Mouse (Mus musculus) kidney, postnatal 10 days (tissue): ENCODE data around the gene Josd2.

Experiments
- DNase-seq: peaks from one replicate; pipeline ENCODE4 v3.0.0; 2021; ENCODE audit warnings: mixed read lengths

The Josd2 gene

DNA sequence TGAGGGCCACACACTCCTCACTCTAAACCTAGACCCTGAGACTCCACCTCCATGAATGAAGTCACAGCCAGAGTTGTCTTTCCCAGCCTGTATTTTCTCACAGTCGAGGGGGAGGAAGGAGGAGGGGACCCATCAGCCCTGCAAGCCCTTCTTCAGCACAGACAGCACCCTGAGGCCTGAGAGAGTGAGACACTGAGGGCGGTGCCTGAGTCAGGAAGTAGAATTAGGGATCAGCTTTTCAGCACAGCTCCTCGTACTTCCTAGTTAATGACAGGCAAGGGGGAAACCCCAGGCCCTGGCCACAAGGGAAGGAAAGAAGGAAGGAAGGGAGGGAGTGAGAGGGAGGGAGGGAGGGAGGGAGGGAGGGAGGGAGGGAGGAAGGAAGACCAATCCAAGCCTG lies 14.5 kb upstream of the Josd2 start:
- no peak for DNase-seq

DNA sequence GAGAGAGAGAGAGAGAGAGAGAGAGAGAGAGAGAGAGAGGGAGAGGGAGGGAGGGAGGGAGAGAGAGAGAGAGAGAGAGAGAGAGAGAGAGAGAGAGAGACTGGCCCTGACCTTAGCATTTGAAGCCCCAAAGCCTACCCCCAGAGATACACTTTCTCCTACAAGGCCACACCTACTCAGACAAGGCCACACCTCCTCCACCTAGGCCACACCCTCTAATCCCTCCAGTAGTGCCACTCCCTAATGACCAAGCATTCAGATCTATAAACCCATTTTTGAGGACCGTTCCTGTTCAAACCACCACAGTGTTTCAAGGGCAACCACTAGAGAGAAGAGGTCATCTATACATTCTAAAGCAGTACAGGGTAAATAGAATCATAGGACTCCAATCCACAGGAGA lies 11.5 kb upstream of the Josd2 start:
- no peak for DNase-seq

DNA sequence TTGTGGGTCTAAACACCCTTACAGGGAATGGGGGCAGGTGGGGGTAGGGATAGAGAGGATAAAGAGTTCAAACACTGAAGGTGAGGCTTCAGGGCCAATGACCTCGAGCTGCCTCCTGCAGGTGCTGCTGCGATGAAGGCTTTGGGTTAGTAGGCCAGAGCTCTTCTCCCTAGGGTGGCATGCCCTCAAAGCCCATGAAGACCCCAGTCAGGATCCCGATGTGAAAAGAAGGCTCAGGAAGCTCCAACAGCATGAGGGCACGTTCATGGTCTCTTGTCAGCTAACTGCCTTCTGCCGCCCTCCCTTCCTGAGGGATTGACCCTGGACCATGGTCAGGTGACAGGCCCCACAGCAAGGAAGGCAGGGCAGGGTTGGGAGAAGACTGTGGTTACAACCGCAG lies 7.7 kb upstream of the Josd2 start:
- DNase-seq: peak; percentile 2

DNA sequence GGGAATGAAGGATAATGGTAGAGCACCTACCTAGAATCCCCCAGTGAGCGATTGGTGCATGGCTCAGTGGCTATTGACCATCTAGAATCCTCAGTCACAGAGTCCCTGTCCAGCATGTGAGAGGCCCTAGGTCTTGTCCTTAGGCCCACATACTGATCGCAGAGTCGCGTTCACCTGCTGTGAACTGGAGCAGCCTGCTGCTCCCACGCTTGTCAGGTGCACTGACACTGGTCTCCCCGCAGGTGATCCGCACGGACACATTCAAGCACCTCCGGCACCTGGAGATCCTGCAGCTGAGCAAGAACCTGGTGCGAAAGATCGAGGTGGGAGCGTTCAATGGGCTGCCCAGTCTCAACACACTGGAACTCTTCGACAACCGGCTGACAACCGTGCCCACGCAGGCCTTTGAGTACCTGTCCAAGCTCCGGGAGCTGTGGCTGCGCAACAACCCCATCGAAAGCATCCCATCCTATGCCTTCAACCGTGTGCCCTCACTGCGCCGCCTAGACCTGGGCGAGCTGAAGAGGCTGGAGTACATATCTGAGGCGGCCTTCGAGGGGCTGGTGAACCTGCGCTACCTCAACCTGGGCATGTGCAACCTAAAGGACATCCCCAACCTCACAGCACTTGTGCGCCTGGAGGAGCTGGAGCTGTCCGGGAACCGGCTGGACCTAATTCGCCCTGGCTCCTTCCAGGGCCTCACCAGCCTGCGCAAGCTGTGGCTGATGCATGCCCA lies 6.8 kb upstream of the Josd2 start:
- no peak for DNase-seq

DNA sequence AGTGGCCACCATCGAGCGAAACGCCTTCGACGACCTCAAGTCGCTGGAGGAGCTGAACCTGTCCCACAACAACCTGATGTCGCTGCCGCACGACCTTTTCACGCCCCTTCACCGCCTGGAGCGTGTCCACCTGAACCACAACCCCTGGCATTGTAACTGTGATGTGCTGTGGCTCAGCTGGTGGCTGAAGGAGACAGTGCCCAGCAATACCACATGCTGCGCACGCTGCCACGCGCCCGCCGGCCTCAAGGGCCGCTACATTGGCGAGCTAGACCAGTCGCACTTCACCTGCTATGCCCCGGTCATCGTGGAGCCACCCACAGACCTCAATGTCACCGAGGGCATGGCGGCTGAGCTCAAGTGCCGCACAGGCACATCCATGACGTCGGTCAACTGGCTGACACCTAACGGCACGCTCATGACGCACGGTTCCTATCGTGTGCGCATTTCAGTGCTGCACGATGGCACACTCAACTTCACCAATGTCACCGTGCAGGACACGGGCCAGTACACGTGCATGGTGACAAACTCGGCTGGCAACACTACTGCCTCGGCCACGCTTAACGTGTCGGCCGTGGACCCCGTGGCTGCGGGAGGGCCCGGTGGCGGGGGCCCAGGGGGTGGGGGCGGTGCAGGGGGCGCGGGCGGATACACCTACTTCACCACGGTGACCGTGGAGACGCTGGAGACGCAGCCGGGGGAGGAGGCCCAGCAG lies 6.1 kb upstream of the Josd2 start:
- no peak for DNase-seq

DNA sequence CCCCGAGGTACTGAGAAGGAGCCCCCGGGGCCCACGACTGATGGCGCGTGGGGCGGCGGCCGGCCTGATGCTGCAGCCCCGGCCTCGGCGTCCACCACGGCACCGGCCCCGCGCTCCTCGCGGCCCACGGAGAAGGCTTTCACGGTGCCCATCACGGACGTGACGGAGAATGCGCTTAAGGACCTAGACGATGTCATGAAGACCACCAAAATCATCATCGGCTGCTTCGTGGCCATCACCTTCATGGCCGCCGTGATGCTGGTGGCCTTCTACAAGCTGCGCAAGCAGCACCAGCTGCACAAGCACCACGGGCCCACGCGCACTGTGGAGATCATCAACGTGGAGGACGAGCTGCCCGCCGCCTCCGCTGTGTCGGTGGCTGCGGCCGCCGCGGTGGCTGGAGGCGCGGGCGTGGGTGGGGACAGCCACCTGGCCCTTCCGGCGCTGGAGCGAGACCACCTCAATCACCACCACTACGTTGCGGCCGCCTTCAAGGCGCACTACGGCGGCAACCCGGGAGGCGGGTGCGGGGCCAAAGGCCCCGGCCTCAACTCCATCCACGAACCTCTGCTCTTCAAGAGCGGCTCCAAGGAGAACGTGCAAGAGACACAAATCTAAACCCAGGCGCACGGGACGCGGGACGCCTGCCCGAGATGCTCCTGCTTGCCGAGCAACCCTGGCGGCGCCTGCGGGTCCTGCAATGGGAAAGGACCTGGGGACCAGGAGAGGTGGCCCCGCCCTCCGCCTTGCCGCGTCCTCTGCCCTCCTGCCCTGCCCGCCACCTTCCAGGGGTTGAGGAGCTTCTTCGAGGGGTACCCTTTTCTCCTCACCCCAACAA lies 5.3 kb upstream of the Josd2 start:
- peak; percentile 64 for DNase-seq

DNA sequence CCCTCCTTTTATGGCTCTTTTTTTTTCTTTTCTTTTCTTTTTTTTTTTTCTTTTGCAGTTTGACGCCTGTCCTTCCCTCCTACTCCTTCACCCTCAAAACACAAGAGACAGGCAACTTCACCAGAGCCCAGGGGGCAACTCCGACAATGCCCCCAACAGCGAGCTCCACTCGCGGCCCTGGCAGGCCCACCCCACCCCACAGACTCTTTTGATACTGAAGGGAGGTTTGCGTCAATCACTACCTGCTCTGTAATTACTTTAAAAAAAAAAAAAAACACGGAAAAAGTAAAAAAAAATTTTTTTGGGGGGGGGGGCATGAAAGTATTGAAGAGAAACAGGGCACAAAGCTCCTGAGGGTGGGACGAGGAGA lies 4.7 kb upstream of the Josd2 start:
- no peak for DNase-seq

DNA sequence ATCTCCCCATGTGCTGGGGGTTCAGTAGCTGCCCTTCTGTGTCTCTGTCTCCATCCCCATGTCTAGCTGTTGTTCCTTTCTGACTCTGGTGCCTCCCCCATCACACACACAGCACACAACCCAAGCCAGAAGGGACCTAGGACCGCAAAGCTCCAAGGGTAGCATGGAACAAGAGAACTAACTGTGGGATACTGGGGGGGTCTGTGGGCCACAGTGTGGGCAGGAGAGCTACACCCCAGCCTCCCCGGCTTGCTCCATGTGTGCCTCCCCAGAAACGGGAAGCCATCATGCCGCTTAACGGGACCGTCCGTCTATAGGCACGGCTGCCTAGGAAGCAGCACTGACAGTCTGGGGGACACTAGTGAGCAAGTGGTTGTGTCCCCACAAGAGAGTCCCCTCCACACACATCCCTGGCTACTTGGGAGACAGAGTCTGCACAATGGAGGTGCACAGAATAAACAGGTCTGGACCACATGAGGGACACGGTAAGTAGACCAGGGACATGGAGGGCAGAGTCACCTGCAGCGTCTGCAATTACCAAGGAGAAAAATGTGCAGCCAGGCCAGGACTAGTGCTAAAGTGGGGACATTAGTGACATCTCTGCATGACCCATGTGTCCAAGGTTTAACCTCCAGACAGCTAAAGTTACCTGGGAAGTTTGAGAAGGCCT lies 4.1 kb upstream of the Josd2 start:
- DNase-seq: no peak

DNA sequence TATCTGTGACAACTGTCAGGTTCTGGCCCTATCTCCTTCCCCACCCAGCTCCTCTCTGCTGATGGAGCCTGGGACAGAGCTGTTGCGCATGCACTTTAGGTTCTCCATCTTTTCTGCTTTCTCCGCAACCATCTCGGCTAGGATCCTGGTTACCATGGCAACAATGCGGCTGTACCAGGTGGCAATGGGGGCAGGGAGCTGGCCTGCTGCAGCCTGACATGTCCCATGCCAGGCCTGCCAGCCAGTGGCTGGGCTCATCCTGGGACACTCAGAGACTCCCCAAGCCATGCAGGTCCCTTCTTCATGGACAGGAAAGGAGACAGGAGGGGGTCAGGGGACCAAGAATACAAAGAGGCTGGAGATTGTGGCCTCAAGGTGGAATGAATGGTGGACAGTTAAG lies 3.3 kb upstream of the Josd2 start:
- no peak for DNase-seq

DNA sequence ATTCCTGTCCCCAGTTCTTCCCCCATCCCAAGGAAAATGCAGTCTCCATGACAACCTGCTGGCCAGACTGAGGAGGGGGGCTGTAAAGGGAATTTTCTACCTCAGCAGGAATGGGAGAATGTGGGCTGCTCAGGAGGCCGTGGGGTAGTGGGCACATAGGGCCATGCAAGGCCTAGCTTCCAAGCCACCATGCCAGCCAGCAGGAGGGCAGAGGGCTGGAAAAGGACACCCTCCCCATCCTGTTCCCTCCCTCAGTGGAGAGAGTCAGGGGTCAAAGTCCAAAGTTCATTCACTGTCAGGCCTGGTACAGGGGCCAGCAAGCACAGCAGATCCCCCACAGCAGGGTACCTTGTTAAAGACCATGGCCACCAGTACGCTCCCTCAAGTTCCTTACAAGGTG lies 2.7 kb upstream of the Josd2 start, which contains the start of gene Aspdh:
Gene Aspdh (plus strand): TSS at position 281 of the 400 bp plus-strand sequence.
- no peak for DNase-seq

DNA sequence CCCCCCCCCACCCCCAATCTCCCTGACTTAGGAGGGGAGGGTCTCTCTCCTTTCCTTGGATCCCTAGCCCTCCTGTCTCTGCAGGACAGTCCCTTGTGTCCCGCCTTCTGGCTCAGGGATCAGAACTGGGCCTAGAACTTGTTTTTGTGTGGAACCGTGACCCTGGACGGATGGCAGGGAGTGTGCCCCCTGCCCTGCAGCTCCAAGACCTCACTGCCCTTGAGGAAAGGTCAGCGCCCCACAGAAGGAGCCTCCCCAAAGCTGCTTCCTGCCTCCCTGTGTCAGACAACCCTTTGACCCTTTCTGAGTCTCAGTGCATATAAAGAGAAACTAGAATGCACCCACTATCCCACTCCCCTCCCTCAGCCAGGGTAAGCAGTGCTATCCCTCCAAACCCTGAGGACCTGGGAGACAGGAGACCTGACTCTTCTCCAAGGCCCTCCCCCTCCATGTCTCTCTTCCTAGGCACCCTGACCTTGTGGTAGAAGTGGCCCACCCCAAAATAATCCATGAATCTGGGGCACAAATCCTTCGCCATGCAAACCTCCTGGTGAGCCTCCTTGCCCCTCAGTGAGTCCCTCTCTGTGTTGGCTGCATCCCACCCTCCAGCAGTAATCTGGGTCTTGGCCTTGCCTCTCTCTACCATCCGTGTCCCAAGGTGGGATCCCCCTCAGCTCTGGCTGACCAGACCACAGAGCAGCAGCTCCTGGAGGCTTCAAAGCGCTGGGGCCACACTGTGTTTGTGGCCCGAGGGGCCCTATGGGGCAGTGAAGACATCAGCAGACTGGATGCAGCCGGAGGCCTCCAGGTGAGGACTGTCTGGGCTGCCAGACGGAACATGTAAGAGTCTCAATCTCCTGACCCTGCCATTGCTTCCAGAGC lies 1.5 kb upstream of the Josd2 start:
- no peak for DNase-seq

DNA sequence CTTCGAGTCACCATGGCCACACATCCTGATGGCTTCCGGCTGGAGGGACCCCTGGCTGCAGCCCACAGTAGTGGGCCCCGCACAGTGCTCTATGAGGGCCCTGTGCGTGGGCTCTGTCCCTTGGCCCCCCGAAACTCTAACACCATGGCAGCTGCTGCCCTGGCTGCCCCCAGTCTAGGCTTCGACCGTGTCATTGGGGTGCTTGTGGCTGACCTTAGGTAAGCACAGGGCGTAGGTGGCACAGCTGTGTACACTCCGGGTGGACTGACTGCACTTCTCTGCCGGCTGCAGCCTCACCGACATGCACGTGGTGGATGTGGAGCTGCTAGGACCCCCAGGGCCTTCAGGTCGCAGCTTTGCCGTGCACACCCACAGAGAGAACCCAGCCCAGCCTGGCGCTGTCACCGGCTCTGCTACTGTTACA lies 880 bp upstream of the Josd2 start:
- DNase-seq: no peak

DNA sequence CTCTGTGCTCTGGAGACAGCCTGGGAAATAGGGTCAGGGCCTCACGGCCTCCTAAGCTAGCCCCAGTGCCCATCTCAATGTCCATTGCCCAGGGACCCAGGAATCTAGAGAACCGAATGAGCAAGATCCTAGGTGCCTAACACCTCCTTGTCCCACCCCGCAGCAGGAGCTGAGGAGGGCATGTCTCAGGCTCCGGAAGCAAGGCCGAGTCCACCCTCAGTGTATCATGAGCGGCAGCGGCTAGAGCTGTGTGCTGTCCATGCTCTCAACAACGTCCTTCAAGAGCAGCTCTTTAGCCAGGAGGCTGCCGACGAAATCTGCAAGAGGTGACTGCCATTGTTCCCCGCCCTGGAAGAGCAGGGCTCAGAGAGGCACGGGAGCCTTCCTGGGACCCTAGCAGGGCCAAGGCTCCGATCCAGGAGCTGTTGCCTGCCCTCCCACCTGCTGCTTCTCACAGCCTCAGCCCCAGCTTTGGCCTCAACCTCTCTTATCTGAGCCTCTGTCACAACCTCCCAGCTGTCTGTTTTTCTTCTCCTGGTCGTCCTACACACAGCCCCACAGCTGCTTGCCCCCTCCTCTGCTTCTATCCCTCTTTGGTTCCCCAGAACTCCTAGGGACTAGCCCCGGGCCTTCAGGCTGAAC lies 985 bp downstream of the Josd2 start:
- no peak for DNase-seq

DNA sequence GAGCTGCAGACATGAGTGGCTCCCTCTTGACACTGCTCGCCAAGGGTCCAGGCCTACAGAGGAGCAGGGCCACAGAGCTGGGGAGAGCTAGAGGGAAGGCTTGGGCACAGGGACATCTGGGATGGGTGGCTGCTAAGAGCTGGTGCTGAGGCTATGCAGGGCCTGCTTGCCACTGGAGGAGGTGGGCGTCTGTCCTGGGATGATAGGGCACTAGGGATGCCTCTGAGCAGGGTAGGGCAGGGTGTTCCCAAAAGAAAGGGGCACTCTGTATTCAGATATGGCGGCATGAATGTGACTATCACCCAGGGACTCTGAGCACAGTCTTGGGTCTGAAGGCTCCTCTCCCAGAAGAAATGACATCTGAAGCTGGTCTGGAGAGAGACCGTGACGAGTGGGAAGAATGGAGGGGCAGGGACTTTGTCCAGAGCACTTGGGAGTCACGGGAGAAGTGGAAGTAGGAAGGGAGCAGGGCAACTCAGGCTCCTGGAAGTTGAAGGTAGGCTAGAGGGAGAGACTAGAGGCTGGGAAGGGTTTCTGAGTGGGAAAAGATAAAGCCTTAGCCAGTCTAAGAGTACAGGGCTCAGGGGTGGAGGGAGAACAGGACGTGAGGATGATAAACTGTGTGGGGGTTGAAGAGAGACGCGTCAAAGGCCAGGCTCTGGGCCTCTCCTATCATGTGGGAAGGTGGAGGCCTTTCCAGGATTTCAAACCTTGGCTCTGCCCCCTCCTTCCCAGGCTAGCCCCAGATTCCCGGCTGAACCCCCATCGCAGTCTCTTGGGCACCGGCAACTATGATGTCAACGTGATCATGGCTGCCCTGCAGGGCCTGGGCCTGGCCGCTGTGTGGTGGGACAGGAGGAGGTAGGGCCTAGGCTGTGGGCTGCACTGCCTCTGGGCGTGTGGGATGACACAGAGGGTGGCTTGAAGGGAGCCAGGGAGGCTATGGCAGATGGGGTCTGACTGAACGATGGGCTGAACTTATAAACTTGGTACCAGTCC lies 2.2 kb downstream of the Josd2 start:
- DNase-seq: no peak

DNA sequence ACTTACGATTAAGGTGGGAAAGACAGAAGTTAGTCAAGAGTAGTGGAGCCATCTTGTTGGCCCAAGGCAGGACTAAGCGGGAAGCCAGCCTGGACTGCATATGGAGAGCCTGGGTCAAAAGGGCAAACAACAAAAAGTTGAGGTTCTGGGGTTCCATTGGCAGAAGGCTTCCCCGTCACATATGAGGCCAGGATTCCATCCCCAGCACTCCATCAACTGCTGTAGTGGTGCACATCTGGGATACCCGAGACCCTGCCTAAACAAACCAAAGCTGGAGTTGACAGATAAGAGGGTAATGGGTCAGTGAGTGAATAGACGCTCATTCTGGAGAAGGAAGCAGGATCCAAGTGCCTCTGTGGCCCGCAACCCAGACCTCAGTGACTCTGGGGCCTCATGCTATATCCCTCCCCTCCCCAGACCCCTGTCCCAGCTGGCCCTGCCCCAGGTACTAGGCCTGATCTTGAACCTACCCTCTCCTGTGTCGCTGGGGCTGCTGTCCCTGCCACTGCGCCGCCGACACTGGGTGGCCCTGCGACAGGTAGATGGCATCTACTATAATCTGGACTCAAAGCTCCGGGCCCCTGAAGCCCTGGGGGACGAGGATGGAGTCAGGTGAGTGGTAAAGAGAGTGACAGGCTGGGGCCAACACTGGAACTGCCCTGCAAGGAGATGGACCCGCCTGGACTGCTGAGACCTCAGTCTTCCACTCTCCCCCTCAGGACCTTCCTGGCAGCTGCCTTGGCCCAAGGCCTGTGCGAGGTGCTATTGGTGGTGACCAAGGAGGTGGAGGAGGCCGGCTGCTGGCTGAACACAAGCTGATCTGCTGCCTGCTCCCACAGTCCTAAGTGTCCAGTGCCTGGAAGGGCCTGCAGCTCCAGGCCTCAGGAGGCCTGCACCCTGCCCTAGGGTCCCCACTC lies 3.2 kb downstream of the Josd2 start:
- no peak for DNase-seq

DNA sequence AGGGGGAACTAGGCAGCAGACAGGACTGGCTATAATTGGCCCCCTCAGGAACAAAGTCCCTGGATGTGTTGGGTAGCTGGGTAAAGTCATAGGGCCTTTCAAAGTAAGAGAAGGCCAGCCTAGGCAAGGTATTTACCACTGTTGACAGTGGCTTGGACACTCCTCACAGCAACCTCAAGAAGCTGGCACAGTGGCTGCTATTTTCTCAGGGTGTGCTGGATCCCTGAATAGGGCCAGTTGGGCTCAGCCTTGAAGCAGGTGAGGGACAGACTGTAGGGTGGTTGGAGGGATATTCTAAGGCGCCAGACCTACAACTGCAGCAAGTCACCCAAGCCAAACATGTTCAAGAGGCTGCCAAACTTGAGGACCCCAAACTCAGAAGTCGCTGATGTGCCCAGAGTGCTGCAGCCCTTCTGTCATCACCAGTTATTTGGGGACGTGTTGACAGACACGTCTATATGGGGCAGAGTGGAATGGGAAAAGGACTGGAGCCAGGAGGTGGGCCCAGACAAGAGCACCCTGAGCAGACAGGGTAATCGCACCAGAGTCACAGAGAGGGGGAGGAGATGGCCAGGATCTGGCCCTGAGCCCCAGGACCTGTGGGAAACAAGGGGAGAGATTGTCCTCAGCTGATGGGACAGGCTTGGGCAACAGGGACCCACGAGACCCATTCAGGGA lies 4.2 kb downstream of the Josd2 start:
- no peak for DNase-seq

DNA sequence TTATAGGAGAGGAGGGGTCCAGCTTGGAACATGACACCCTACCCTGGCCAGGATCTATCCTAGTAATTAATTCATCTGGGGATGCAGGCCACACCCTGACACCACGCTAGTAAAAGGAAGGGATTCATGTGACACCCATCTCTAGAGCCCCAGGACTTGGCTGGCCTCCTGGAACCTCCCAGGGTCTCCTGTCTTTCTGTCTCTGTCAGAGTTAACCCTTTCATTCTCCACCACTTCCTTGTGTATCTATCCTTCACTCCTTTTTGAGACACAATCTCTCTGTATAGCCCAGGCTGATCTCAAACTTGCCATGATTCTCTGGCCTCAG lies 4.7 kb downstream of the Josd2 start:
- no peak for DNase-seq

DNA sequence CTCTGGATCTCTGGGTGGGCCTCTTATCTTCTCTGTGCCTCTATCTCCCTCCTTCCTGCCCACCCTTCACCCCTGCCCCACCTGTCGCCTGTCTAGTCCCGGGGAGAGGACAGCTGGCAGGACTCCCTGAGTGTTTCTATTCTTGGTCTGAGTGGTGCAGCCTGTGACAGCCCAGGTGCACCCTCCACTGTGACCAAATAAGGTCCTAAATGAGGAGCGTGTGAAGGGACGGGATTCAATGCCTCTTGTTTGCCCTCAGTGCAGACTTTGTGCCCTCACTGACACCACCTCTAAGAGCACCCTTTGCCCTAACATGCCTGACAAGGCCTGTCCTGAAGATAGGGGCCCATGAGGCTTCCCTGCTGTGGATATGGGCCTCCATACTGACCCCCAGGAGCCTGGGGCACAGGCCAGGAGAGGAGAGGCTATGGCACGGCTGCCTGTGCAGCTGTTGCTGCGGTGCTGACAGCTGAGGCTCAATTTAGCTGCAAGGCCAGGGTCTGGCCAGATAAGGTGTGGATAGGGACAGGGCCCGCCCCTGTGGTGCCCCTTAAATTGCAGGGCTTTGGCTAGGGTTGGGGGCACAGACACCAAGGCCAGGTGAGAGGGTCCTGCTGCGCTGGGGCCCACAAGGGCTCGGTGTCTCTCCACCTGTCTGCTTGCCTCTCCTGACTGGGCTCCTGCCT lies 5.3 kb downstream of the Josd2 start:
- DNase-seq: no peak
